Mouse (Mus musculus) cerebellum, adult 2 months (tissue): ENCODE measurements at regions not wholly inside any gene's neighbourhood (a gene's known extent, or its start where the extent isn't known, plus 50 kb on each side); places are given as distances from the start of the nearest gene placed in this dataset.

ENCODE experiments used
- CTCF ChIP-seq: fragments of 200-500 bp; IDR thresholded peaks from 2 replicates; pipeline ENCODE4 v1.5.1; 2011; ENCODE audit warnings: low read depth, mild to moderate bottlenecking, control low read depth, low read length, moderate library complexity, borderline replicate concordance; ENCODE audit not compliant: insufficient read depth
- POLR2A ChIP-seq: fragments of 200-500 bp; IDR thresholded peaks from 2 replicates; pipeline ENCODE4 v1.6.1; 2011; ENCODE audit warnings: low read length, control low read depth, borderline replicate concordance; ENCODE audit not compliant: insufficient read depth

GRCm38 (mm10) chr7:70168080-70168479 is 198.5 kb downstream of the Nr2f2 start:
- TF ChIP-seq CTCF (no peak), POLR2A (no peak)
